Mouse (Mus musculus) liver, embryonic 14.5 days (tissue): Measurements from ENCODE around the gene Smarcal1.

Experiments used
- CTCF ChIP-seq: IDR thresholded peaks from 2 replicates; pipeline ENCODE4 v1.5.1; 2016; ENCODE audit warnings: antibody characterized with exemption, low read depth, control low read depth
- EP300 ChIP-seq: IDR thresholded peaks from 2 replicates; pipeline ENCODE4 v1.6.1; 2016; ENCODE audit warnings: antibody characterized with exemption, low read depth

DNA sequence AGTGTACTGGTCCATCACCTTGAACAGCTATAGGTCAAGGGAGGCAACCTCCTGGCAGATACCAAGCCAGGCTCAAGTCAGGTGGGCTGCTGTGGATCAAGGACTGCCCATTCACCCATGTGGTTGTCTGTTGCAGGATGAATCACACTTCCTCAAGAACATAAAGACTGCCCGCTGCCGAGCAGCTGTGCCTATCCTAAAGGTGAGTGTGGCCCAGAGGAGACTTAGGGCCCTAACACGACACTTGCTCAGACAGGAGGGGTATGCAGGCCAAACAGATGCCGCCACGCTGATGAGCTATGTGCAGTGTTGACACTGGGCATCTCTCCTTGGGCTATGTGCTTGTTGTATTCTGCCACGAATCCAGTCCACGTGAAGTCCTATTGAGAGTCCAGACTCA lies 18.2 kb downstream of the Smarcal1 start:
- TF ChIP-seq CTCF: no peak
- TF ChIP-seq EP300: no peak
